Mouse (Mus musculus) heart, adult 2 months (tissue): ENCODE data around the gene Hdhd5. TPM values are rescaled to one million over a fixed set of nuclear protein-coding genes. Genes with fewer than 3 reads are reported as not detected.

ENCODE experiments used
- DNase-seq, 2 experiments: peaks; one replicate each; pipeline ENCODE4 v3.0.0; 2021
- H3K27ac ChIP-seq: fragments of 200-600 bp; 2 replicates; pipeline ENCODE4 v1.8.1; 2022
- H3K27me3 ChIP-seq: fragments of 200-500 bp; 2 replicates; pipeline ENCODE4 v1.6.1; 2012; ENCODE audit warnings: mild to moderate bottlenecking, low read length, inconsistent platforms, mixed read lengths; ENCODE audit not compliant: control insufficient read depth, insufficient read depth
- H3K36me3 ChIP-seq: fragments of 200-500 bp; 2 replicates; pipeline ENCODE4 v1.6.1; 2012; ENCODE audit warnings: low read length, inconsistent platforms; ENCODE audit not compliant: control insufficient read depth, insufficient read depth
- H3K4me1 ChIP-seq: fragments of 200-500 bp; 2 replicates; pipeline ENCODE4 v1.6.1; 2011; ENCODE audit warnings: low read length; ENCODE audit not compliant: control insufficient read depth, insufficient read depth
- H3K4me3 ChIP-seq: fragments of 200-600 bp; 2 replicates; pipeline ENCODE4 v1.8.1; 2022
- H3K79me2 ChIP-seq: fragments of 200-500 bp; replicated peaks from 2 replicates; pipeline ENCODE4 v1.6.1; 2012; ENCODE audit warnings: mild to moderate bottlenecking, inconsistent platforms, low read length, moderate library complexity, mixed read lengths; ENCODE audit not compliant: control insufficient read depth, insufficient read depth
- H3K9ac ChIP-seq: fragments of 200-500 bp; 2 replicates; pipeline ENCODE4 v1.6.1; 2012; ENCODE audit warnings: low read depth, mild to moderate bottlenecking, control low read depth, inconsistent platforms, low read length, mixed read lengths
- CTCF ChIP-seq: fragments of 200-600 bp; IDR thresholded peaks from 2 replicates; pipeline ENCODE4 v1.8.1; 2022; ENCODE audit warnings: antibody characterized with exemption, mild to moderate bottlenecking, moderate library complexity
- EP300 ChIP-seq: fragments of 200-500 bp; IDR thresholded peaks from 2 replicates; pipeline ENCODE4 v1.6.1; 2011; ENCODE audit warnings: low read depth, low read length, control low read depth; ENCODE audit not compliant: insufficient read depth
- POLR2A ChIP-seq: fragments of 200-500 bp; IDR thresholded peaks from 2 replicates; pipeline ENCODE4 v1.6.1; 2011; ENCODE audit warnings: mild to moderate bottlenecking, low read depth, low read length, control low read depth; ENCODE audit not compliant: insufficient read depth
- whole genome bisulfite sequencing: fragments of 180-500 bp; shearing (Covaris S2); methylation state at CpG from one replicate; pipeline ENCODE4 v1.1.7; 2018; 5-methylcytosine and 5-hydroxymethylcytosine counted together
- intact Hi-C: fragments of 180-260 bp; cut with DNase I; formaldehyde crosslinking; loops from one replicate; pipeline ENCODE4 v1.15.1; 2025
- polyA plus RNA-seq: library from polyadenylated mRNA; depleted of rRNA; stranded (reverse); fragments of >200 nt; gene quantifications from 2 replicates; pipeline ENCODE4 v1.2.3, GENCODE M21; 2012
- total RNA-seq, 2 experiments: library from RNA; stranded (reverse); gene quantifications; 2 replicates each; pipeline ENCODE4 v1.2.3; 2021

Gene Hdhd5
- total and polyA plus RNA-seq, 3 experiments: 17.1 to 29.9 (median 18.4) TPM

- Histone ChIP-seq H3K27ac (no peak overlapping the region), H3K36me3 (no peaks in the 10 kb centered on the region), H3K79me2 (no peaks in the 10 kb centered on the region), H3K9ac (no peak overlapping the region), H3K27me3 (no peaks in the 10 kb centered on the region), H3K4me1 (no peaks in the 10 kb centered on the region), H3K4me3 (no peak overlapping the region)
- intact Hi-C loops: no loop called here
- TF ChIP-seq POLR2A (no peak), CTCF (no peak), EP300 (no peak)
- no peak for DNase-seq
- 90% methylated on average over 5 of the region's 5 CpGs for WGBS
Observed at GRCm38 (mm10) chr6:120519647-120520046, 11.5 kb downstream of the Hdhd5 start.

DNA sequence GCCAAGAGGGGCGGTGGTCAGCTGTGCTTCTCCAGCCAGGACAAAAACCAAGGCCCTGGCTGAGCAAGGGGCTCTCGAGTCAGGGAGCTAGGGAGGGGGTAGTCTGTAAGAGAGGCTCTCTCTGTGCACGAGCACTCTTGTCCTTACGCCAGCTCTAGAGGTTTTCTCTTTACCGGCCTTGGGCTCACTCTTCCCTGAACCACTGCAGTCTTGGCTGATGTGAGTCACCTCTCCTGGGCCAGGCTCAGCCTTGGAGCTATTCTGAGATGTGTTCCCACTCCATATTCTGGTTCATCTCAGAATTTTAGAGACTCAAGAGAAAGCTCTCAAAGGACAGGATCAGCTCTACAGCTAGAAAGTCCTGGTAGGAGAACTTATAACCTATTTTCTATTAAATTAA lies 13.8 kb downstream of the Hdhd5 start:
- Histone ChIP-seq H3K36me3 (no peaks in the 10 kb centered on the region), H3K4me3 (no peak overlapping the region), H3K27ac (no peak overlapping the region), H3K4me1 (no peaks in the 10 kb centered on the region), H3K79me2 (no peaks in the 10 kb centered on the region), H3K9ac (no peak overlapping the region), H3K27me3 (no peaks in the 10 kb centered on the region)
- TF ChIP-seq CTCF (no peak), POLR2A (no peak), EP300 (no peak)
- intact Hi-C loops: no loop called here
- WGBS: 91% methylated on average over 5 of the region's 5 CpGs
- no peak for DNase-seq

DNA sequence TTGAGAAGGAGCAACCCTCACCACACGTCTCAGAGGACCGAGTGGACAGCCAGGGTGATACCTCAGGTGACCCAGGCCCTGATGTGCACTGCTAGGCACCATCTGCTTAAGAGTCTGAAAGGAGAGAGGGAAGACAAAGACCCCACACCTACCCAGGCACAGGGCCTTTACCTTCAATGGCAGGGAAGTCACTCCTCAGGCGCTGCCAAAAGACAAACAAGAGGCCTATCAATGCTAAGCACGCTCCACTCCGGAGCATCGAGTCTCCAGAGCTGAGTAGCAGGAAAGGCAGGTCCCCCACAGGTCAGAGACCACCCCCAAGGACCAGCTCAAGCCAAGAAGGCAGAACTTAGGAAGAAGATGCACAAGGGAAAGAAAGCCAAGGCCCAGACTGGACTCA lies 14.2 kb downstream of the Hdhd5 start:
- H3K79me2 ChIP-seq: no peaks in the 10 kb centered on the region
- H3K36me3 ChIP-seq: no peaks in the 10 kb centered on the region
- no peak for DNase-seq
- no peak overlapping the region for H3K27ac ChIP-seq
- WGBS: 71% methylated on average over 6 of the region's 6 CpGs
- H3K4me1 ChIP-seq: no peaks in the 10 kb centered on the region
- H3K4me3 ChIP-seq: no peak overlapping the region
- no peak overlapping the region for H3K9ac ChIP-seq
- H3K27me3 ChIP-seq: no peaks in the 10 kb centered on the region
- no peak for TF ChIP-seq CTCF
- no peak for TF ChIP-seq EP300
- TF ChIP-seq POLR2A: no peak
- intact Hi-C loops: no loop called here

DNA sequence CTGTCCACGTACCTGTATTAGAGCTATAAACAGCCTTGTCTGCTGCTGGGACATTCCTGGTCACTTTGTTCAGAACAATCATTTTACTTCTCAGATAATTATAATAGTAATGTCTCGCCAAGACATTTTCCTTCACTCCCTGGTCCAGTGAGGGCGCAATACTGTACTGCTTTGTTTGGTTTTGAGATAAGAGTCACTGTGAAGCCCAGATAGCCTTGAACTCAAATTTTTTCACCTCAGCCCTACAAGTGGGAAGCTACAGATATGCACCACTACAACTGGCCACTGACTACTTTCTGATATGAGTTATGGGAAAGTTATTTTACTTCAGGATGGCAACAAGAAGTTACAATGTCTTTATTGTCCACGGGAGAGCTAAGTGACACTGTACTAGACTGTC lies 14.7 kb downstream of the Hdhd5 start:
- WGBS: 66% methylated on average over 4 of the region's 4 CpGs
- Histone ChIP-seq H3K79me2 (no peaks in the 10 kb centered on the region), H3K4me1 (no peaks in the 10 kb centered on the region), H3K27me3 (no peaks in the 10 kb centered on the region), H3K9ac (no peak overlapping the region), H3K4me3 (no peak overlapping the region), H3K27ac (no peak overlapping the region), H3K36me3 (no peaks in the 10 kb centered on the region)
- DNase-seq: no peak
- TF ChIP-seq POLR2A: no peak
- TF ChIP-seq EP300: no peak
- TF ChIP-seq CTCF: no peak
- intact Hi-C loops: no loop called here

DNA sequence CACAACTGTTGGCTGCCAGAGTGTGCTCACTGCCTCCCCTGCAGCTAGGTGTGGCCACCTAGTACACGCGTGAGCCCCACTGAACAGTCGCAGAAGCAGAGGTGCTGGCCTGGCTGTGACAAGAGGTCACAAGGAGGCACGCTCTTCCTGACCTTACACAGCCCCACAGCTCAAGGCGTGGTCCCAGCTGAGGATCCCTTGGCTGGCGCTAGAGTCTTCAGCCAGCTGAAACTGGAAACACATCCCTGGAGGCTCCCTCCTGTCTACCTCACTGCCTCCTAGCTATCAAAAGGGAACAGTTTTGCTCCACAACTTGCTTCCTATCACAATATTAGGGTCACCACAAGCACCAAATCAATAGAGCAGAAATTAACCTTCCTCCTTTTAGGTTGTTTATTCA lies 19.9 kb downstream of the Hdhd5 start:
- DNase-seq: no peak
- Histone ChIP-seq H3K9ac (no peak overlapping the region), H3K79me2 (no peaks in the 10 kb centered on the region), H3K27ac (no peak overlapping the region), H3K36me3 (no peaks in the 10 kb centered on the region), H3K4me3 (no peak overlapping the region), H3K27me3 (no peaks in the 10 kb centered on the region), H3K4me1 (no peaks in the 10 kb centered on the region)
- WGBS: 89% methylated on average over 6 of the region's 6 CpGs
- TF ChIP-seq EP300: no peak
- no peak for TF ChIP-seq CTCF
- no peak for TF ChIP-seq POLR2A
- intact Hi-C loops: no loop called here

DNA sequence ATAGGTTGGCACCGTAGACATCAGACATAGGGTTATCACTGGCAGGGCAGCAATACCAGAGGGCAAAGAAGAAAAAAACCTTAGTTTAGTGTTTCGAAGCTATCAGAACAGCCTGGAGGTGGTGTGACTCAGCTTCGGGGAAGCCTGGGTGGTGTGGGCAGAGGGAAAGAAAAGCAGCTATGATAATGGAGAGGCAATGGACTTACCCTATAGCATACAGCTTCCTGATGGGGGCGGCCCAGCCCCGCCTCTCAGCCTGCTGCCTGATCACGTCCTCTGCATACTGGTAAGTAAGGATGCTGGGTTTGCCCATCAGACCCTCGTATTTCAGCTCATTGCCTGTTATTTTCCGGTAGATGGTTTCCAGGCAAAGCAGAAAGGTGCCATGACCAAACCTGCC lies 20.7 kb downstream of the Hdhd5 start:
- H3K36me3 ChIP-seq: no peaks in the 10 kb centered on the region
- no peaks in the 10 kb centered on the region for H3K79me2 ChIP-seq
- no peaks in the 10 kb centered on the region for H3K4me1 ChIP-seq
- WGBS: 87% methylated on average over 8 of the region's 8 CpGs
- DNase-seq: no peak
- H3K27me3 ChIP-seq: no peaks in the 10 kb centered on the region
- no peak for TF ChIP-seq POLR2A
- TF ChIP-seq EP300: no peak
- TF ChIP-seq CTCF: no peak
- no peak overlapping the region for H3K9ac ChIP-seq
- no peak overlapping the region for H3K27ac ChIP-seq
- no peak overlapping the region for H3K4me3 ChIP-seq
- intact Hi-C loops: no loop called here
